Comparison of ENCODE assay signal across 9 mouse cellular contexts in the genomic region with DNA sequence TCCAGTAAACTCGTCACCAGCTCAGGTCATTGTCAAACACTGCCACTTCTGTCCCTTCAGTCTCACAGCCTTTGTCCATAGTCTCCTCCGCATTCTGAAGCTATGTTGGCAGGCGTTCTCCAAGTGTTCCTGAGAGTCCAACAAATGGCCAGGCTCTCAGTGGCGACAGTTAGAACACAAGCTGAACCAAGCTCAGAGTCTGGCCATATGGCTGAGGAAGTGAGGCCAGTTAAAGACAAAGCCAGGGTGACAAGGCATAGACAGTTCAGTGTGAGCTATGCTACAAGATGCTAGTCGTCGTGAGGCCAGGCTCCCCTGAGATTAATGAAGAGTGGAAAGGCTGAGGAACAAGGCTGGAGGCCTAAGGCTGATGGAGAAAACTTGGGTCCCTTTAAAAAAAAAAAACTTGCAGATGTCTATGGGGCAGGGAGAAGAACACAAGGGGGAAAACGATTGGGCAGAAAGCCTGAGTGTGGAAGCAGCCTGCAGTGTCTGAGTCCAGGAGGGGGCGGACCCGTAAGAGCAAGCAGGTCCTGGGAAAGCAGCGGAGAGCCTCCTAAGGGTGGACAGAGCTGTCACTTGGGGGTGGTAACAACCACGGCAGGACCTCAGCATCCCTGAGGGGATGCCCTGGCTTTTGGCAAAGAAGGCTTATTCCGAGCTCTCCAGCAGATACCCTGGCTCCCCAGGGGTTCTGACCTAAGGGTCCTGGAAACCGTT. TPM values are rescaled to one million over a fixed set of nuclear protein-coding genes. Genes with fewer than 3 reads are reported as not detected.
DNase-seq lines count a peak whose midpoint lies in the region; ATAC-seq and TF ChIP-seq lines count a peak whose summit lies in the region.
"Had no signal": no experiment of that assay in that cellular context is flagged by ENCODE, and none has a peak within 500 bp of the region (broad histone marks: within the 10 kb centered on the region; RNA-seq: fewer than 3 reads in every experiment).

No protein-coding gene starts in this region.

- peak; percentile 41 for DNase-seq in gastrocnemius, postnatal 25 days
- no peak for DNase-seq in gastrocnemius, postnatal 10 days
- DNase-seq in cerebellum, postnatal 25 days: peak; percentile 70 to 74
- DNase-seq in heart, postnatal 14 days: peak; percentile 42 to 46
- DNase-seq in thymus, adult 2 months: no peak
- DNase-seq in layer of hippocampus, postnatal 25 days (ENCODE audit: extremely low spot score in 1 of 2, low spot score in 1 of 2): no peak

- no peaks in the 10 kb centered on the region for H3K36me3 ChIP-seq in midbrain, embryonic 12.5 days
- no peaks in the 10 kb centered on the region for H3K36me3 ChIP-seq in thymus, adult 2 months (ENCODE audit: control insufficient read depth, insufficient read depth, low read length)

- H3K4me3 ChIP-seq in midbrain, embryonic 12.5 days: no peak overlapping the region
- H3K4me3 ChIP-seq in thymus, adult 2 months (ENCODE audit: control insufficient read depth, insufficient read depth, low read length): no peak overlapping the region
- H3K4me3 ChIP-seq: erythroblast, embryonic 14.5 days had no signal

- peaks cover 15% of the 10 kb centered on the region for H3K4me1 ChIP-seq in midbrain, embryonic 12.5 days
- no peaks in the 10 kb centered on the region for H3K4me1 ChIP-seq in thymus, adult 2 months (replicated peaks; ENCODE audit: control insufficient read depth, insufficient read depth, low read length)

- H3K9me3 ChIP-seq in midbrain, embryonic 12.5 days: no peaks in the 10 kb centered on the region

- 29% methylated on average over 13 of the region's 13 CpGs for WGBS in midbrain, embryonic 12.5 days
- WGBS in thymus, adult 2 months: 70% methylated on average over 13 of the region's 13 CpGs

- H3K27ac ChIP-seq in midbrain, embryonic 12.5 days (replicated peaks): no peak overlapping the region
- H3K27ac ChIP-seq in thymus, adult 2 months (ENCODE audit: control insufficient read depth, insufficient read depth, low read length): no peak overlapping the region

- 0 out of 2 replicates have a peak overlapping the region, but pooled peaks have one; percentile 17 for H3K4me2 ChIP-seq in midbrain, embryonic 12.5 days (replicated peaks)

- H3K9ac ChIP-seq in midbrain, embryonic 12.5 days (replicated peaks): no peak overlapping the region

- TF ChIP-seq CTCF in thymus, adult 2 months (IDR thresholded peaks at IDR 0.05; ENCODE audit: borderline replicate concordance, control insufficient read depth, extremely low read depth, insufficient read depth, low read length, poor library complexity): no peak

- H3K27me3 ChIP-seq in midbrain, embryonic 12.5 days: no peaks in the 10 kb centered on the region; the same call in 1 of the 2 replicates
- no peaks in the 10 kb centered on the region for H3K27me3 ChIP-seq in thymus, adult 2 months (ENCODE audit: control insufficient read depth, insufficient read depth, low read length)

- TF ChIP-seq POLR2A in thymus, adult 2 months (IDR thresholded peaks at IDR 0.05; ENCODE audit: control insufficient read depth, extremely low read depth, insufficient read depth, low read length, poor library complexity): no peak

- no peak for ATAC-seq in midbrain, embryonic 12.5 days (ENCODE audit: low FRiP score, low read depth)
- no peak for ATAC-seq in erythroblast, adult 5-6 weeks (replicated peaks; ENCODE audit: low FRiP score, poor library complexity, severe bottlenecking)

- intact Hi-C loops in heart, postnatal 14 days (cut with DNase I): loop anchor here (5.0 to 10.0 kb wide), 4 partner anchors 38 to 240 kb away; partner anchors contain the start of gene Laptm4a

RNA-seq across cellular contexts. Expression of gene Laptm4a, which starts 36.9 kb away (rescaled TPM):
- 100 to 1,000 TPM; 222 to 266 TPM for total RNA-seq in gastrocnemius, postnatal 25 days (2021)
- 100 to 1,000 TPM; 408 to 423 TPM for total RNA-seq in gastrocnemius, postnatal 10 days (2021)
- 100 to 1,000 TPM; 325 to 358 TPM for total RNA-seq in heart, postnatal 14 days (2021)
- 189 and 199 TPM in 2 replicates for polyA plus RNA-seq in midbrain, embryonic 12.5 days (2016; fragmentation: Nextera tagmentation; extraction: Ambion mirVana)
- 109 and 138 TPM in 2 replicates for polyA plus RNA-seq in thymus, adult 2 months (2012; rRNA removed)
- total RNA-seq in erythroblast, adult 5-6 weeks (2015; ENCODE audit: low replicate concordance): 82.0 and 92.8 TPM in 2 replicates
- total RNA-seq in erythroblast, adult 5-6 weeks (2017; ENCODE audit: low replicate concordance): 120 and 147 TPM in 2 replicates
- 100 to 1,000 TPM; 222 to 223 TPM for total RNA-seq in layer of hippocampus, postnatal 25 days (2021)

Comparison
In these comparisons a context has a peak if more than half of its experiments do, and no peak if none do; other contexts are left out.
1. DNase-seq: peak in gastrocnemius, postnatal 25 days (single experiment), cerebellum, postnatal 25 days (2 of 2) and heart, postnatal 14 days (2 of 2); none in gastrocnemius, postnatal 10 days (single experiment), thymus, adult 2 months (single experiment) and layer of hippocampus, postnatal 25 days (0 of 2).